Mouse (Mus musculus): ENCODE measurements at regions not wholly inside any gene's neighbourhood (a gene's known extent, or its start where the extent isn't known, plus 50 kb on each side); places are given as distances from the start of the nearest gene placed in this dataset.

GRCm38 (mm10) chr8:89983859-89984258, 364.3 kb downstream of the Tox3 start:
- no peak for DNase-seq
- Histone ChIP-seq H3K4me3 (no peak overlapping the region), H3K27me3 (ENCODE audit: control insufficient read depth, insufficient read depth, low read length) (no peaks in the 10 kb centered on the region), H3K9ac (ENCODE audit: low read depth, low read length) (no peak overlapping the region), H3K36me3 (ENCODE audit: control insufficient read depth, insufficient read depth, low read length) (no peaks in the 10 kb centered on the region), H3K4me1 (ENCODE audit: control insufficient read depth, insufficient read depth, low read length) (no peaks in the 10 kb centered on the region), H3K27ac (no peak overlapping the region), H3K79me2 (replicated peaks; ENCODE audit: control insufficient read depth, insufficient read depth, low read length) (no peaks in the 10 kb centered on the region)
- WGBS = 78% methylated on average over 2 of the region's 2 CpGs
- TF ChIP-seq CTCF (IDR thresholded peaks at IDR 0.05) (peak; percentile 22), EP300 (IDR thresholded peaks at IDR 0.05; ENCODE audit: insufficient read depth, low read depth, low read length) (no peak), POLR2A (IDR thresholded peaks at IDR 0.05; ENCODE audit: insufficient read depth, low read depth, low read length) (no peak)
- intact Hi-C loops (cut with DNase I) = no loop called here

- 74% methylated on average over 2 of the region's 2 CpGs for WGBS
- intact Hi-C loops (cut with DNase I) = no loop called here
These were observed 365.6 kb downstream of the Tox3 start for GRCm38 (mm10) chr8:89982551-89982950.

GRCm38 (mm10) chr8:89981320-89981719, 366.8 kb downstream of the Tox3 start:
- TF ChIP-seq POLR2A (IDR thresholded peaks at IDR 0.05; ENCODE audit: insufficient read depth, low read depth, low read length) = no peak
- TF ChIP-seq CTCF (IDR thresholded peaks at IDR 0.05) = no peak
- no peak for TF ChIP-seq EP300 (IDR thresholded peaks at IDR 0.05; ENCODE audit: insufficient read depth, low read depth, low read length)
- 78% methylated on average over 2 of the region's 2 CpGs for WGBS
- Histone ChIP-seq H3K27me3 (ENCODE audit: control insufficient read depth, insufficient read depth, low read length) (no peaks in the 10 kb centered on the region), H3K4me3 (no peak overlapping the region), H3K9ac (ENCODE audit: low read depth, low read length) (no peak overlapping the region), H3K27ac (no peak overlapping the region), H3K4me1 (ENCODE audit: control insufficient read depth, insufficient read depth, low read length) (no peaks in the 10 kb centered on the region), H3K36me3 (ENCODE audit: control insufficient read depth, insufficient read depth, low read length) (no peaks in the 10 kb centered on the region), H3K79me2 (replicated peaks; ENCODE audit: control insufficient read depth, insufficient read depth, low read length) (no peaks in the 10 kb centered on the region)
- DNase-seq = no peak
- intact Hi-C loops (cut with DNase I) = no loop called here

More at GRCm38 (mm10) chr8:89982551-89982950, 365.6 kb downstream of the Tox3 start:
- TF ChIP-seq POLR2A (IDR thresholded peaks at IDR 0.05; ENCODE audit: insufficient read depth, low read depth, low read length) (no peak), EP300 (IDR thresholded peaks at IDR 0.05; ENCODE audit: insufficient read depth, low read depth, low read length) (no peak), CTCF (IDR thresholded peaks at IDR 0.05) (no peak)
- no peaks in the 10 kb centered on the region for H3K36me3 ChIP-seq (ENCODE audit: control insufficient read depth, insufficient read depth, low read length)
- H3K4me3 ChIP-seq = no peak overlapping the region
- H3K79me2 ChIP-seq (replicated peaks; ENCODE audit: control insufficient read depth, insufficient read depth, low read length) = no peaks in the 10 kb centered on the region
- no peak overlapping the region for H3K9ac ChIP-seq (ENCODE audit: low read depth, low read length)
- no peaks in the 10 kb centered on the region for H3K4me1 ChIP-seq (ENCODE audit: control insufficient read depth, insufficient read depth, low read length)
- no peaks in the 10 kb centered on the region for H3K27me3 ChIP-seq (ENCODE audit: control insufficient read depth, insufficient read depth, low read length)
- H3K27ac ChIP-seq = no peak overlapping the region
- DNase-seq = no peak

- Histone ChIP-seq H3K27me3 (ENCODE audit: control insufficient read depth, insufficient read depth, low read length) (no peaks in the 10 kb centered on the region), H3K4me3 (no peak overlapping the region), H3K36me3 (ENCODE audit: control insufficient read depth, insufficient read depth, low read length) (no peaks in the 10 kb centered on the region), H3K27ac (no peak overlapping the region), H3K79me2 (replicated peaks; ENCODE audit: control insufficient read depth, insufficient read depth, low read length) (no peaks in the 10 kb centered on the region), H3K9ac (ENCODE audit: low read depth, low read length) (no peak overlapping the region), H3K4me1 (ENCODE audit: control insufficient read depth, insufficient read depth, low read length) (no peaks in the 10 kb centered on the region)
- WGBS = 64% methylated on average over 4 of the region's 4 CpGs
- intact Hi-C loops (cut with DNase I) = no loop called here
- TF ChIP-seq POLR2A (IDR thresholded peaks at IDR 0.05; ENCODE audit: insufficient read depth, low read depth, low read length) (no peak), CTCF (IDR thresholded peaks at IDR 0.05) (no peak), EP300 (IDR thresholded peaks at IDR 0.05; ENCODE audit: insufficient read depth, low read depth, low read length) (no peak)
- DNase-seq = no peak
These were observed 367.7 kb downstream of the Tox3 start for GRCm38 (mm10) chr8:89980441-89980840.

GRCm38 (mm10) chr8:89962799-89963198, 385.3 kb downstream of the Tox3 start:
- Histone ChIP-seq H3K4me1 (ENCODE audit: control insufficient read depth, insufficient read depth, low read length) (no peaks in the 10 kb centered on the region), H3K4me3 (no peak overlapping the region), H3K27ac (no peak overlapping the region), H3K36me3 (ENCODE audit: control insufficient read depth, insufficient read depth, low read length) (no peaks in the 10 kb centered on the region), H3K79me2 (replicated peaks; ENCODE audit: control insufficient read depth, insufficient read depth, low read length) (no peaks in the 10 kb centered on the region), H3K27me3 (ENCODE audit: control insufficient read depth, insufficient read depth, low read length) (no peaks in the 10 kb centered on the region), H3K9ac (ENCODE audit: low read depth, low read length) (no peak overlapping the region)
- intact Hi-C loops (cut with DNase I) = no loop called here
- WGBS = 100% methylated on average over 1 of the region's 1 CpGs
- no peak for DNase-seq
- TF ChIP-seq CTCF (IDR thresholded peaks at IDR 0.05) (no peak), EP300 (IDR thresholded peaks at IDR 0.05; ENCODE audit: insufficient read depth, low read depth, low read length) (no peak), POLR2A (IDR thresholded peaks at IDR 0.05; ENCODE audit: insufficient read depth, low read depth, low read length) (no peak)

- intact Hi-C loops (cut with DNase I) = no loop called here
These were observed 390.7 kb downstream of the Tox3 start for GRCm38 (mm10) chr8:89957486-89957885.

More at GRCm38 (mm10) chr8:89957486-89957885, 390.7 kb downstream of the Tox3 start:
- no peak for DNase-seq
- Histone ChIP-seq H3K27me3 (ENCODE audit: control insufficient read depth, insufficient read depth, low read length) (no peaks in the 10 kb centered on the region), H3K27ac (no peak overlapping the region), H3K4me1 (ENCODE audit: control insufficient read depth, insufficient read depth, low read length) (no peaks in the 10 kb centered on the region), H3K4me3 (no peak overlapping the region), H3K36me3 (ENCODE audit: control insufficient read depth, insufficient read depth, low read length) (no peaks in the 10 kb centered on the region), H3K79me2 (replicated peaks; ENCODE audit: control insufficient read depth, insufficient read depth, low read length) (no peaks in the 10 kb centered on the region), H3K9ac (ENCODE audit: low read depth, low read length) (no peak overlapping the region)
- TF ChIP-seq POLR2A (IDR thresholded peaks at IDR 0.05; ENCODE audit: insufficient read depth, low read depth, low read length) (no peak), EP300 (IDR thresholded peaks at IDR 0.05; ENCODE audit: insufficient read depth, low read depth, low read length) (no peak), CTCF (IDR thresholded peaks at IDR 0.05) (no peak)
